Mouse (Mus musculus): Measurements from ENCODE around the gene Cope. TPM values are rescaled to one million over a fixed set of nuclear protein-coding genes. Genes with fewer than 3 reads are reported as not detected.

Cope gene
- polyA plus RNA-seq, 1 experiment from 2014 or later: 309 TPM

GRCm38 (mm10) chr8:70351035-70351999 is 49.0 kb downstream of the Cope start:
- Histone ChIP-seq H3K9ac (ENCODE audit: low read depth, low read length) (peak overlapping the region; percentile 97), H3K4me3 (replicated peaks; ENCODE audit: low read depth, low read length) (peak overlapping the region; percentile 92), H3K9me3 (replicated peaks; ENCODE audit: low read length) (no peaks in the 10 kb centered on the region), H3K27me3 (ENCODE audit: insufficient read depth, low read length) (no peaks in the 10 kb centered on the region), H3K36me3 (ENCODE audit: insufficient read depth, low read length) (peaks cover 6% of the 10 kb centered on the region; the same call in 1 of the 2 replicates), H3K27ac (no peak overlapping the region), H3K4me2 (ENCODE audit: low read length) (peak overlapping the region; percentile 80), H3K4me1 (replicated peaks; ENCODE audit: insufficient read depth, low read length) (peaks cover 21% of the 10 kb centered on the region)
- DNase-seq (ENCODE audit: low spot score): no peak
- ATAC-seq (replicated peaks; ENCODE audit: low FRiP score, low read depth): no peak
- 44% methylated on average over 15 of the region's 15 CpGs for WGBS
- no peak for TF ChIP-seq CTCF (IDR thresholded peaks at IDR 0.05; ENCODE audit: low read depth)

GRCm38 (mm10) chr8:70352000-70352384 is 49.7 kb downstream of the Cope start:
- H3K9ac ChIP-seq (ENCODE audit: low read depth, low read length): peak overlapping the region; percentile 97
- H3K4me2 ChIP-seq (ENCODE audit: low read length): peak overlapping the region; percentile 80
- H3K27me3 ChIP-seq (ENCODE audit: insufficient read depth, low read length): no peaks in the 10 kb centered on the region
- DNase-seq (ENCODE audit: low spot score): no peak
- TF ChIP-seq CTCF (IDR thresholded peaks at IDR 0.05; ENCODE audit: low read depth): no peak
- H3K9me3 ChIP-seq (replicated peaks; ENCODE audit: low read length): no peaks in the 10 kb centered on the region
- ATAC-seq (replicated peaks; ENCODE audit: low FRiP score, low read depth): no peak
- H3K4me1 ChIP-seq (replicated peaks; ENCODE audit: insufficient read depth, low read length): peaks cover 21% of the 10 kb centered on the region
- WGBS: 11% methylated on average over 3 of the region's 3 CpGs
- no peak overlapping the region for H3K27ac ChIP-seq
- peaks cover 6% of the 10 kb centered on the region; the same call in 1 of the 2 replicates for H3K36me3 ChIP-seq (ENCODE audit: insufficient read depth, low read length)
- peak overlapping the region; percentile 92 for H3K4me3 ChIP-seq (replicated peaks; ENCODE audit: low read depth, low read length)

- Histone ChIP-seq H3K9me3 (replicated peaks; ENCODE audit: low read length) (no peaks in the 10 kb centered on the region), H3K4me1 (replicated peaks; ENCODE audit: insufficient read depth, low read length) (peaks cover 21% of the 10 kb centered on the region), H3K4me3 (replicated peaks; ENCODE audit: low read depth, low read length) (peak overlapping the region; percentile 92), H3K36me3 (ENCODE audit: insufficient read depth, low read length) (peaks cover 6% of the 10 kb centered on the region; the same call in 1 of the 2 replicates), H3K27me3 (ENCODE audit: insufficient read depth, low read length) (no peaks in the 10 kb centered on the region), H3K27ac (peak overlapping the region; percentile 90), H3K4me2 (ENCODE audit: low read length) (peak overlapping the region; percentile 80), H3K9ac (ENCODE audit: low read depth, low read length) (peak overlapping the region; percentile 97)
- no peak for TF ChIP-seq CTCF (IDR thresholded peaks at IDR 0.05; ENCODE audit: low read depth)
- under 1% methylated on average over 64 of the region's 64 CpGs for WGBS
- DNase-seq (ENCODE audit: low spot score) (peak; percentile 29), ATAC-seq (replicated peaks; ENCODE audit: low FRiP score, low read depth) (peak; percentile 48)
Measured at GRCm38 (mm10) chr8:70352657-70353151, 50.4 kb downstream of the Cope start.

- H3K4me1 ChIP-seq (replicated peaks; ENCODE audit: insufficient read depth, low read length): peaks cover 18% of the 10 kb centered on the region
- no peaks in the 10 kb centered on the region for H3K9me3 ChIP-seq (replicated peaks; ENCODE audit: low read length)
- H3K27me3 ChIP-seq (ENCODE audit: insufficient read depth, low read length): no peaks in the 10 kb centered on the region
- H3K27ac ChIP-seq: peak within 1 kb of the TSS; percentile 90
- no peak for TF ChIP-seq CTCF (IDR thresholded peaks at IDR 0.05; ENCODE audit: low read depth)
- peaks cover 6% of the 10 kb centered on the region; the same call in 1 of the 2 replicates for H3K36me3 ChIP-seq (ENCODE audit: insufficient read depth, low read length)
- DNase-seq (ENCODE audit: low spot score): peak; percentile 98
- peak within 1 kb of the TSS; percentile 97 for H3K9ac ChIP-seq (ENCODE audit: low read depth, low read length)
- peak within 1 kb of the TSS; percentile 80 for H3K4me2 ChIP-seq (ENCODE audit: low read length)
- peak; percentile 90 for ATAC-seq (replicated peaks; ENCODE audit: low FRiP score, low read depth)
- WGBS: under 1% methylated on average over 69 of the region's 69 CpGs
- peak within 1 kb of the TSS; percentile 92 for H3K4me3 ChIP-seq (replicated peaks; ENCODE audit: low read depth, low read length)
Measured at GRCm38 (mm10) chr8:70353194-70353817, 51.0 kb downstream of the Cope start, which contains the start of gene Upf1. Gene Upf1 (minus strand): TSS chr8:70353278.

- ATAC-seq (replicated peaks; ENCODE audit: low FRiP score, low read depth): no peak
- no peak for DNase-seq (ENCODE audit: low spot score)
Measured at GRCm38 (mm10) chr8:70354004-70354403, 51.7 kb downstream of the Cope start.

GRCm38 (mm10) chr8:70356111-70356510 is 53.8 kb downstream of the Cope start:
- DNase-seq (ENCODE audit: low spot score) (no peak), ATAC-seq (replicated peaks; ENCODE audit: low FRiP score, low read depth) (no peak)
- Histone ChIP-seq H3K4me3 (replicated peaks; ENCODE audit: low read depth, low read length) (no peak overlapping the region), H3K4me2 (ENCODE audit: low read length) (no peak overlapping the region), H3K9me3 (replicated peaks; ENCODE audit: low read length) (no peaks in the 10 kb centered on the region), H3K36me3 (ENCODE audit: insufficient read depth, low read length) (no peaks in the 10 kb centered on the region), H3K27me3 (ENCODE audit: insufficient read depth, low read length) (no peaks in the 10 kb centered on the region), H3K9ac (ENCODE audit: low read depth, low read length) (no peak overlapping the region), H3K27ac (no peak overlapping the region), H3K4me1 (replicated peaks; ENCODE audit: insufficient read depth, low read length) (peaks cover 12% of the 10 kb centered on the region; the same call in 1 of the 2 replicates)
- TF ChIP-seq CTCF (IDR thresholded peaks at IDR 0.05; ENCODE audit: low read depth): no peak
- 86% methylated on average over 1 of the region's 1 CpGs for WGBS

More at GRCm38 (mm10) chr8:70354004-70354403, 51.7 kb downstream of the Cope start:
- Histone ChIP-seq H3K4me1 (replicated peaks; ENCODE audit: insufficient read depth, low read length) (peaks cover 18% of the 10 kb centered on the region), H3K9ac (ENCODE audit: low read depth, low read length) (no peak overlapping the region), H3K4me2 (ENCODE audit: low read length) (peak overlapping the region; percentile 54), H3K27ac (0 out of 2 replicates have a peak overlapping the region, but pooled peaks have one; percentile 2), H3K27me3 (ENCODE audit: insufficient read depth, low read length) (no peaks in the 10 kb centered on the region), H3K36me3 (ENCODE audit: insufficient read depth, low read length) (0 out of 2 replicates have a peak, but pooled peaks cover 1% of the 10 kb centered on the region), H3K9me3 (replicated peaks; ENCODE audit: low read length) (no peaks in the 10 kb centered on the region), H3K4me3 (replicated peaks; ENCODE audit: low read depth, low read length) (0 out of 2 replicates have a peak overlapping the region, but pooled peaks have one; percentile 92)
- TF ChIP-seq CTCF (IDR thresholded peaks at IDR 0.05; ENCODE audit: low read depth): no peak
- WGBS: 50% methylated on average over 4 of the region's 4 CpGs

All from kidney, postnatal 0 days (tissue).